Mouse (Mus musculus) heart, adult 2 months (tissue): ENCODE data around the gene Tmem186. TPM values are rescaled to one million over a fixed set of nuclear protein-coding genes. Genes with fewer than 3 reads are reported as not detected.

Source experiments
- DNase-seq, 2 experiments: peaks; one replicate each; pipeline ENCODE4 v3.0.0; 2021
- H3K27ac ChIP-seq: fragments of 200-600 bp; 2 replicates; pipeline ENCODE4 v1.8.1; 2022
- H3K27me3 ChIP-seq: fragments of 200-500 bp; 2 replicates; pipeline ENCODE4 v1.6.1; 2012; ENCODE audit warnings: mild to moderate bottlenecking, low read length, inconsistent platforms, mixed read lengths; ENCODE audit not compliant: control insufficient read depth, insufficient read depth
- H3K36me3 ChIP-seq: fragments of 200-500 bp; 2 replicates; pipeline ENCODE4 v1.6.1; 2012; ENCODE audit warnings: low read length, inconsistent platforms; ENCODE audit not compliant: control insufficient read depth, insufficient read depth
- H3K4me1 ChIP-seq: fragments of 200-500 bp; 2 replicates; pipeline ENCODE4 v1.6.1; 2011; ENCODE audit warnings: low read length; ENCODE audit not compliant: control insufficient read depth, insufficient read depth
- H3K4me3 ChIP-seq: fragments of 200-600 bp; 2 replicates; pipeline ENCODE4 v1.8.1; 2022
- H3K79me2 ChIP-seq: fragments of 200-500 bp; replicated peaks from 2 replicates; pipeline ENCODE4 v1.6.1; 2012; ENCODE audit warnings: mild to moderate bottlenecking, inconsistent platforms, low read length, moderate library complexity, mixed read lengths; ENCODE audit not compliant: control insufficient read depth, insufficient read depth
- H3K9ac ChIP-seq: fragments of 200-500 bp; 2 replicates; pipeline ENCODE4 v1.6.1; 2012; ENCODE audit warnings: low read depth, mild to moderate bottlenecking, control low read depth, inconsistent platforms, low read length, mixed read lengths
- CTCF ChIP-seq: fragments of 200-600 bp; IDR thresholded peaks from 2 replicates; pipeline ENCODE4 v1.8.1; 2022; ENCODE audit warnings: antibody characterized with exemption, mild to moderate bottlenecking, moderate library complexity
- EP300 ChIP-seq: fragments of 200-500 bp; IDR thresholded peaks from 2 replicates; pipeline ENCODE4 v1.6.1; 2011; ENCODE audit warnings: low read depth, low read length, control low read depth; ENCODE audit not compliant: insufficient read depth
- POLR2A ChIP-seq: fragments of 200-500 bp; IDR thresholded peaks from 2 replicates; pipeline ENCODE4 v1.6.1; 2011; ENCODE audit warnings: mild to moderate bottlenecking, low read depth, low read length, control low read depth; ENCODE audit not compliant: insufficient read depth
- WGBS: fragments of 180-500 bp; shearing (Covaris S2); methylation state at CpG from one replicate; pipeline ENCODE4 v1.1.7; 2018; 5-methylcytosine and 5-hydroxymethylcytosine counted together
- intact Hi-C: fragments of 180-260 bp; cut with DNase I; formaldehyde crosslinking; loops from one replicate; pipeline ENCODE4 v1.15.1; 2025
- polyA plus RNA-seq: library from polyadenylated mRNA; depleted of rRNA; stranded (reverse); fragments of >200 nt; gene quantifications from 2 replicates; pipeline ENCODE4 v1.2.3, GENCODE M21; 2012
- total RNA-seq, 2 experiments: library from RNA; stranded (reverse); gene quantifications; 2 replicates each; pipeline ENCODE4 v1.2.3; 2021

The Tmem186 gene
- total and polyA plus RNA-seq, 3 experiments: 13.7 to 19.1 (median 17.2) TPM

DNA sequence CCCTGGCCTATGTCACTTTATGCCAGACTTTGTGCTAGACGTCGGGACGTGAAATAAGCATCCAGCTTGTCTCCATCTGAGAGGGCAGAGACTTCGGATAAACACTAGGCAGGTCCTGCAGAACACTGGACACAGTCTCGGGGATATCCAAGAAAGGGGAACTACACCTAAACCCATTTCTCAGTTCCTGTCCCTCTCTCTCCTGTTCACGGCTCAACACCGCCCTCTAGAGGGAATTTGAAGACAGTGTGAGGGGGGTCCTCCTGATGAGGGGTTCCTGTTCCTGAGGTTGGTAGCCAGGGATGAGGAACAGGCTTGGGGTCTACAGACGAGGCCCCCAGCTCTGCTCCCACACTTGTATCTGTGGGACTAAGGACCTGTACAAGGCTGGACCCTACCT, 36.7 kb upstream of the Tmem186 start:
- Histone ChIP-seq H3K9ac (no peak overlapping the region), H3K79me2 (no peaks in the 10 kb centered on the region; the same call in 1 of the 2 replicates), H3K27ac (no peak overlapping the region), H3K4me1 (peaks cover 12% of the 10 kb centered on the region), H3K4me3 (no peak overlapping the region), H3K27me3 (no peaks in the 10 kb centered on the region), H3K36me3 (no peaks in the 10 kb centered on the region)
- peak; percentile 50; the same call in 1 of the 2 replicates for TF ChIP-seq EP300
- no peak for TF ChIP-seq POLR2A
- peak; percentile 86 for TF ChIP-seq CTCF
- WGBS: 5% methylated on average over 8 of the region's 8 CpGs
- DNase-seq: peak; percentile 49 to 50
- intact Hi-C loops: loop anchor here (1.0 kb wide), 1 partner anchor 30 kb away; no protein-coding TSS in a partner anchor

DNA sequence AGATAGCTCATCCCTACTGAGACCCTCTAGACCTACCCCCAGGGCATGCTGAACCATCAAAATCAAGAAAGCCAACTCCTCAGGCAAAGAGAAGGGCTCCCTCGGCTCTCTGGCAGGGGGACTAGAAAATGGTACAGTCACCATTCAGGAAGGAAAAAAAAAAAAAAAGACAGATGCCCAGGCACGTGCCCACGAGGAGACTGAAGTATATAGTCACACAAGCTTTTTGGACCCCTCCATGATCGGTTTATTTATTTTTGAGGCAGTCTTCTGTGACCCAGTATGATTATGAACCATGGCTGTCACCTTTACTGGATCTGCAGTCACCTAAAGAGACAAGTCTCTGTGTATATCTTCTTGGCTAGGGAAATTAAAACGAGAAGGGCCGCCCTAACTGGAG, 35.8 kb upstream of the Tmem186 start:
- DNase-seq: no peak
- no peak overlapping the region for H3K9ac ChIP-seq
- intact Hi-C loops: no loop called here
- 64% methylated on average over 6 of the region's 6 CpGs for WGBS
- no peaks in the 10 kb centered on the region; the same call in 1 of the 2 replicates for H3K79me2 ChIP-seq
- no peaks in the 10 kb centered on the region for H3K36me3 ChIP-seq
- peaks cover 17% of the 10 kb centered on the region for H3K4me1 ChIP-seq
- H3K27ac ChIP-seq: no peak overlapping the region
- H3K4me3 ChIP-seq: no peak overlapping the region
- TF ChIP-seq POLR2A (no peak), CTCF (no peak), EP300 (no peak)
- no peaks in the 10 kb centered on the region for H3K27me3 ChIP-seq

DNA sequence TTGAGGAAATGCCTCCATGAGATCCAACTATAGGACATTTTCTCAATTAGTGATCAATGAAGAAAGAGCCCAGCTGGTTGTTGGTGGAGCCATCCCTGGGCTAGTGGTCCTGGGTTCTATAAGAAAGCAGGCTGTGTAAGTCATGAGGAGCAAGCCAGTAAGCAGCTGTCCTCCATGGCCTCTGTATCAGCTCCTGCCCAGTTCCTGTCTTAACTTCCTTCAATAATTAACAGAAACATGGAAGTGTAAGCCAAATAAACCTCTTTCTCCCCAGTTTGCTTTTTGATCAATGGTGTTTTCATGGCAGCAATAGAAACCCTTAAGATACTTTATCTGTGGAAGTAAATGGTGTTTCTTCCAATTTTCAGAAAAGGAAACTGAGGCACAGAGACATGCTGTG, 35.3 kb upstream of the Tmem186 start:
- no peak for DNase-seq
- H3K79me2 ChIP-seq: no peaks in the 10 kb centered on the region; the same call in 1 of the 2 replicates
- no peak overlapping the region for H3K4me3 ChIP-seq
- H3K27ac ChIP-seq: no peak overlapping the region
- H3K4me1 ChIP-seq: peaks cover 21% of the 10 kb centered on the region
- H3K27me3 ChIP-seq: no peaks in the 10 kb centered on the region
- no peak overlapping the region for H3K9ac ChIP-seq
- no peaks in the 10 kb centered on the region for H3K36me3 ChIP-seq
- no peak for TF ChIP-seq EP300
- TF ChIP-seq CTCF: no peak
- TF ChIP-seq POLR2A: no peak
- intact Hi-C loops: no loop called here

- Histone ChIP-seq H3K4me1 (peaks cover 25% of the 10 kb centered on the region), H3K27ac (no peak overlapping the region; the same call in 1 of the 2 replicates), H3K4me3 (peak overlapping the region; percentile 63), H3K9ac (peak overlapping the region; percentile 67), H3K36me3 (no peaks in the 10 kb centered on the region), H3K27me3 (no peaks in the 10 kb centered on the region), H3K79me2 (no peaks in the 10 kb centered on the region; the same call in 1 of the 2 replicates)
- TF ChIP-seq CTCF (no peak), EP300 (no peak), POLR2A (no peak)
- under 1% methylated on average over 18 of the region's 18 CpGs for WGBS
- intact Hi-C loops: no loop called here
- no peak for DNase-seq
Measured at GRCm38 (mm10) chr16:8672350-8672687, 34.8 kb upstream of the Tmem186 start.

- Histone ChIP-seq H3K27me3 (no peaks in the 10 kb centered on the region), H3K4me3 (peak within 1 kb of the TSS; percentile 63), H3K4me1 (peaks cover 30% of the 10 kb centered on the region), H3K36me3 (peaks cover 1% of the 10 kb centered on the region; the same call in 1 of the 2 replicates), H3K9ac (peak within 1 kb of the TSS; percentile 67), H3K79me2 (no peaks in the 10 kb centered on the region; the same call in 1 of the 2 replicates), H3K27ac (peak within 1 kb of the TSS; percentile 85)
- 1% methylated on average over 67 of the region's 67 CpGs for WGBS
- intact Hi-C loops: loop anchor here (2.0 kb wide), 1 partner anchor 17 kb away; no protein-coding TSS in a partner anchor
- 0 out of 2 replicates have a peak, but pooled peaks have one; percentile 20 for TF ChIP-seq EP300
- TF ChIP-seq POLR2A: peak; percentile 97
- TF ChIP-seq CTCF: peak; percentile 50
- DNase-seq: peak; percentile 96 to 97
Measured at GRCm38 (mm10) chr16:8671551-8672349, 34.2 kb upstream of the Tmem186 start, which contains the start of gene Carhsp1. Gene Carhsp1 (minus strand): TSS chr16:8672155.
